Comparison of ENCODE assay signal across 14 mouse cellular contexts in genomic region chr6:94624543-94624942, GRCm38 (mm10).
"Had no signal": no experiment of that assay in that cellular context is flagged by ENCODE, and none has a peak within 500 bp of the region (broad histone marks: within the 10 kb centered on the region; RNA-seq: fewer than 3 reads in every experiment).

No protein-coding gene starts in this region.

- DNase-seq: lung, adult 2 months; lung, postnatal 14 days; lung, postnatal 36 days; right cerebral cortex, postnatal 14 days; thymus, postnatal 25 days; thymus, postnatal 4 days had no signal

- H3K9me3 ChIP-seq: lung, embryonic 15.5 days; megakaryocyte, embryonic 14.5 days; midbrain, embryonic 13.5 days; midbrain, embryonic 15.5 days; neural tube, embryonic 12.5 days; stomach, embryonic 15.5 days had no signal

- H3K4me3 ChIP-seq: lung, embryonic 15.5 days; megakaryocyte, embryonic 14.5 days; midbrain, embryonic 13.5 days; midbrain, embryonic 15.5 days; neural tube, embryonic 12.5 days; stomach, embryonic 15.5 days had no signal

- H3K27me3 ChIP-seq: lung, embryonic 15.5 days; midbrain, embryonic 13.5 days; midbrain, embryonic 15.5 days; neural tube, embryonic 12.5 days; stomach, embryonic 15.5 days had no signal

- H3K27ac ChIP-seq: lung, embryonic 15.5 days; macrophage; midbrain, embryonic 13.5 days; midbrain, embryonic 15.5 days; neural tube, embryonic 12.5 days; stomach, embryonic 15.5 days; stomach, postnatal 0 days had no signal

- H3K36me3 ChIP-seq: midbrain, embryonic 15.5 days had no signal
